Mouse (Mus musculus): ENCODE measurements around the gene Lhx5.

DNA sequence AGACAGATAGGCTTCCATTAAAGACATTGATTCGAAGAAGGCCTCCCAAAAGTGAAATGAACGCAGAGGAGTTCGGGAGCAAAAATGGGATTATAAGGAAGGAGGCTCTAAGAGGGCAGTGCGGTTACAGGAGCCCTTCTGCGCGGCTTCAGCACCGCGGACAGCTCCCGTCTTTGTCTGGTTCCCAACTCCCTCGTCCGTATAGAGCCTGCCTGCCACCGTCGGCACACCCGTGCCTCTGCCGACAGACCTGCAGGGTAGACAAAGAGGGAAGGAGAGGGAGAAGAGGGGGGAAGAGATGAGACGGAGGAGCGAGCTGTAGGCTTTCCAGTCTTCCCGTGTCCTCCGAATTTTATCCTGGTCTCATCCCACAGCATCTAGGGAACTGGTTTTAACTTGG, 7.5 kb upstream of the Lhx5 start:
- TF ChIP-seq CTCF (IDR thresholded peaks at IDR 0.05) (no peak), POLR2A (IDR thresholded peaks at IDR 0.05; ENCODE audit: insufficient read depth, low read depth, low read length) (no peak)

Data from heart, adult 2 months (tissue).